Mouse (Mus musculus) intestine, embryonic 14.5 days (tissue): ENCODE results near the gene Itsn2. TPM values are rescaled to one million over a fixed set of nuclear protein-coding genes. Genes with fewer than 3 reads are reported as not detected.
A peak's percentile ranks its signal among the peaks of the same experiment; 100 is the strongest.
"Not testable (repeated sequence)": the region's sequence is repeated elsewhere in the genome, so short reads cannot be mapped to it uniquely, and the experiment has no call there.

ENCODE experiments used
- ATAC-seq: fragments of 200-750 bp; cut with Nextera tagmentation; replicated peaks from 2 replicates; pipeline ENCODE4 v1.8.0; 2017; ENCODE audit warnings: low read depth, moderate number of reproducible peaks, moderate TSS enrichment, moderate library complexity; ENCODE audit not compliant: low FRiP score, low TSS enrichment
- DNase-seq: peaks from one replicate; pipeline ENCODE4 v3.0.0-alpha.2; 2018; ENCODE audit warnings: low spot score
- H3K27ac ChIP-seq: fragments of 300-500 bp; sonication (generic); 2 replicates; pipeline ENCODE4 v1.5.1; 2014; ENCODE audit warnings: low read depth, mild to moderate bottlenecking, control low read depth
- H3K27me3 ChIP-seq: fragments of 300-500 bp; sonication (generic); replicated peaks from 2 replicates; pipeline ENCODE4 v1.6.1; 2014; ENCODE audit warnings: low read length, control low read depth; ENCODE audit not compliant: control insufficient read depth, insufficient read depth
- H3K36me3 ChIP-seq: fragments of 300-500 bp; sonication (generic); 2 replicates; pipeline ENCODE4 v1.6.1; 2014; ENCODE audit warnings: low read length, control low read depth; ENCODE audit not compliant: control insufficient read depth, insufficient read depth
- H3K4me1 ChIP-seq: fragments of 300-500 bp; sonication (generic); replicated peaks from 2 replicates; pipeline ENCODE4 v1.6.1; 2014; ENCODE audit warnings: low read length, control low read depth, mixed read lengths; ENCODE audit not compliant: control insufficient read depth, insufficient read depth
- H3K4me2 ChIP-seq: fragments of 300-500 bp; sonication (generic); 2 replicates; pipeline ENCODE4 v1.6.1; 2014; ENCODE audit warnings: low read length
- H3K4me3 ChIP-seq: fragments of 300-500 bp; sonication (generic); 2 replicates; pipeline ENCODE4 v1.5.1; 2014; ENCODE audit warnings: low read depth, low read length, control low read depth, mixed read lengths
- H3K9ac ChIP-seq: fragments of 300-500 bp; sonication (generic); 2 replicates; pipeline ENCODE4 v1.6.1; 2014; ENCODE audit warnings: mild to moderate bottlenecking, low read length
- H3K9me3 ChIP-seq: fragments of 300-500 bp; sonication (generic); 2 replicates; pipeline ENCODE4 v1.6.1; 2016; ENCODE audit warnings: low read length, control low read depth; ENCODE audit not compliant: control insufficient read depth
- WGBS: fragments of 180-500 bp; shearing (Covaris S2); extraction: QIAGEN DNeasy Blood & Tissue Kit; methylation state at CpG from one replicate; pipeline ENCODE4 v1.1.7; 2014; 5-methylcytosine and 5-hydroxymethylcytosine counted together
- polyA plus RNA-seq: library from polyadenylated mRNA; unstranded; fragments of >200 nt; fragmentation: Nextera tagmentation; extraction: Ambion mirVana; gene quantifications from 2 replicates; pipeline ENCODE4 v1.2.1, GENCODE M21; 2014

The Itsn2 gene
- polyA plus RNA-seq, result 42.2 and 45.2 TPM in 2 replicates

DNA sequence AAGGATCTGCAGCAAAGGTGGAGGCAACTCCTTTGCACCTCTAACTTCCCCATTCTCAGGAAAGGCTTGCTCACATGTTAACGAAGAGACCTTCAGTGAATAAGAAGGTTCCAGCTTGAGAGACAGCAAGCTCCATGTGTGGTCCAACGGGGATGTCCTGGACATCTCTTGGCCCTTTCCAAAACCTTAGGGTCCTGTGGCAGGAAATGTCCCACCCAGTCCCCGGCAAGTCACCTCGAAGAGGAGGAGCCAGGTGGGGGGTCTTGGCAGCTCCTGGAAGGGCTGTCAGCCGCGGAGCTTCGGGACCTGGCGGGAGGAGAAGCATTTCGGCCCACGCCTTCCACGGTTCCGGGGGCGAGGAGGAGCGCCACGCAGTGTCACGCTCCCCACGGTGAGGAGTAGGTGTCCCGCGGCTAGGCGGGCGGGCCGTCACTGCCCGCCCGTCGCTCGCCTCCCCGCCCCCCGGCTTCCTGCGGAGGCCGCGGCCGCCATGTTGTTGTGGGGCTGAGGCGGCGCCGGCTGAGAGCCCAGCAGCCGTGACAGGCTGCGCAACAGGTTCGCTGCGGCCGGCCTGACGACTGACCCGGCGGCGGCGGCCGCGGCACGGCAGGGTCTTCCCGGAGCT lies at the start of gene Itsn2, which contains the start of gene Gm3625:
TSS of gene Itsn2 (plus strand) at position 98 of the 625 bp plus-strand sequence.
TSS of gene Gm3625 (minus strand) at position 387 of the 625 bp plus-strand sequence.
- Histone ChIP-seq H3K4me1 (peaks cover 5% of the 10 kb centered on the region; the same call in 1 of the 2 replicates), H3K36me3 (no peaks in the 10 kb centered on the region), H3K9me3 (no peaks in the 10 kb centered on the region), H3K27ac (peak within 1 kb of the TSS; percentile 63), H3K4me2 (peak within 1 kb of the TSS; percentile 67), H3K4me3 (peak within 1 kb of the TSS; percentile 87), H3K9ac (peak within 1 kb of the TSS; percentile 87), H3K27me3 (no peaks in the 10 kb centered on the region)
- peak; percentile 87 for ATAC-seq
- DNase-seq, result peak; percentile 88
- WGBS, result 1% methylated on average over 49 of the region's 49 CpGs

DNA sequence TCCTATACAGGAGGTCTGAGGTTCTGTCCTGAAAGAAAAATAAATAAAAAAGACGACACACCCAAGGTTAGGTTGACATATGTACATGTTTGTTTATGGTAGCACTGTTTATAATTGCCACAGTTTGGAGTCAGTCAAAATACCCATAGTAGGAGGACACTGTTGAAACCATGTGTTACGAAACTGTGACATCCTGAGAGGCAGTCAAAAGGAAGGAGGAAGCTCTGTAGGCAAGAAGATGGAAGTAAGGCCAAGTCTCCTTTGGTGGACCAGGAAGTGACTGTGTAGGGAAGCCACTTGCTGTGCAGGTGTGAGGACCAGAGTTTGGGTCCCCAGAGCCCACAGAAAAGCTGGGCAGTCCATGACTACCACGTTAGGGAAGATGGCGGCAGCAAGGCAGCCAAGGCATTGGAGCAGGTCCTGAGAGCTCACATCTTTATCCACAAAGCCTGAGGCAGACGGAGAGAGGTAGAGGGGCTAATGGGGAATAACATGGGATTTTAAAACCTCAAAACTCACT lies 48.0 kb upstream of the Itsn2 start:
- WGBS, result 87% methylated on average over 5 of the region's 5 CpGs

DNA sequence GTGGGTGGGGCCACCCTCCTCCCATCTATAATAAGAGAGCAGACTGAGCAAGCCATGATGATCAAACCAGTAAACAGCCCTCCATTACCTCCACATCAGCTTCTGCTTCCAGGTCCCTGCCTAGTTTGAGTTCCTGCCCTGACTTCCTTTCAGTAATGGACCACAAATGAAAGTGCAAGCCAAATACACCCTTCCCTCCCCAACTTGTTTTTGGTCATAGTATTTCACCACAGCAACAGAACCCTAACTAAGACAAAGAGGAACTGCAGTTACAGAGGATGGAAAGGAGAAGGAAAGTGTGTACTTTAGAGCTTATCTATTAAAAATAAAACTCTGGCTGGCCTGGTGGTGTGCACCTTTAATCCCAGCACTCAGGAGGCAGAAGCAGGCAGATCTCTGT lies 47.0 kb upstream of the Itsn2 start:
- no peaks in the 10 kb centered on the region for H3K27me3 ChIP-seq
- no peaks in the 10 kb centered on the region for H3K4me1 ChIP-seq
- no peaks in the 10 kb centered on the region for H3K36me3 ChIP-seq
- H3K27ac ChIP-seq, result no peak overlapping the region
- DNase-seq (no peak), ATAC-seq (no peak)
- H3K9me3 ChIP-seq, result no peaks in the 10 kb centered on the region
- no peak overlapping the region for H3K4me2 ChIP-seq
- no peak overlapping the region for H3K4me3 ChIP-seq
- no peak overlapping the region for H3K9ac ChIP-seq

More for the DNA sequence above, 48.0 kb upstream of the Itsn2 start:
- DNase-seq (no peak), ATAC-seq (no peak)
- no peak overlapping the region for H3K9ac ChIP-seq
- H3K4me3 ChIP-seq, result no peak overlapping the region
- H3K27me3 ChIP-seq, result no peaks in the 10 kb centered on the region
- H3K4me2 ChIP-seq, result no peak overlapping the region
- no peaks in the 10 kb centered on the region for H3K36me3 ChIP-seq
- no peak overlapping the region for H3K27ac ChIP-seq
- H3K4me1 ChIP-seq, result no peaks in the 10 kb centered on the region
- H3K9me3 ChIP-seq, result no peaks in the 10 kb centered on the region

DNA sequence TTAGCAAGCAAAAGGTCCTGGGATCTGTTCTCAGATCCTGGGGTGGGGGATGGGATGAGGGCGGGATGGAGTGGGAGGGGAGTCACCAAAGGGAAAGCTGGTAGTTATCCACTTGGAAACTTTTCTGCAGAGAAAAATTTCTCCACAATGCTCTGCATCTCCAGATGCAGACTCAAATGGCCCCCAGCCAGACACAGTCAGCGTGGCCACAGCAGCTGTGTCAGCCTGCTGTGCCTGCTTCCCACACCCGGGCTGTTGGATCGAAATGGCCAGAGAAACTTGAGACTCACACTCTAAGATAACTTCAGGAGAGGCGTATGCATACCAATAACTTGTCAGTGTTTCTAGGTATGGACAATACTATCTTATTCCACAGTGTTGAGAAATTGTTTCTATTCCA lies 45.9 kb upstream of the Itsn2 start:
- 46% methylated on average over 5 of the region's 5 CpGs for WGBS
- Histone ChIP-seq H3K36me3 (no peaks in the 10 kb centered on the region), H3K27me3 (no peaks in the 10 kb centered on the region), H3K4me3 (no peak overlapping the region), H3K9me3 (no peaks in the 10 kb centered on the region), H3K4me1 (no peaks in the 10 kb centered on the region), H3K4me2 (no peak overlapping the region), H3K9ac (no peak overlapping the region), H3K27ac (no peak overlapping the region)
- no peak for DNase-seq
- no peak for ATAC-seq

DNA sequence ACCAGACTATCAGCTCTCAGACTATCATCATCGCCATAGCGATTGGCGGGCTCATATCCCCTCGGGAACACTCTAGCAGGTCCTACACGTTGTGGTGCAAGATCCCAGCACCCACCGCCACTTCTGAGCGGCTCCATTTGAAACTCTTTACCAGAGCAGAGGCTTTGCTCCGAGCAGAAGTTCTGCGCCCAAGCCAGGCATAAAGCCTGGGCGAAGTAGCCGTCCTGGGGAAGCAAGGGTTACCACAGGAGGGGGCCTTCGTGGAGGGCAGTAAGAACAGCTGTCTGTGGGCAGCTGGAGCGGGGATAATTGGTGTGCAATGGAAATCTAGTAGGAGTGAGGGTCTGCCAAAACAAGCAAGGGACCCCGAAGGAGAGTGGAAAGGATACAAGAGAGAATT lies 44.9 kb upstream of the Itsn2 start:
- DNase-seq (no peak), ATAC-seq (no peak)
- Histone ChIP-seq H3K4me2 (no peak overlapping the region), H3K9ac (no peak overlapping the region), H3K9me3 (no peaks in the 10 kb centered on the region), H3K4me3 (no peak overlapping the region), H3K4me1 (no peaks in the 10 kb centered on the region), H3K27ac (no peak overlapping the region), H3K27me3 (no peaks in the 10 kb centered on the region), H3K36me3 (no peaks in the 10 kb centered on the region)
- WGBS, result 69% methylated on average over 14 of the region's 14 CpGs

DNA sequence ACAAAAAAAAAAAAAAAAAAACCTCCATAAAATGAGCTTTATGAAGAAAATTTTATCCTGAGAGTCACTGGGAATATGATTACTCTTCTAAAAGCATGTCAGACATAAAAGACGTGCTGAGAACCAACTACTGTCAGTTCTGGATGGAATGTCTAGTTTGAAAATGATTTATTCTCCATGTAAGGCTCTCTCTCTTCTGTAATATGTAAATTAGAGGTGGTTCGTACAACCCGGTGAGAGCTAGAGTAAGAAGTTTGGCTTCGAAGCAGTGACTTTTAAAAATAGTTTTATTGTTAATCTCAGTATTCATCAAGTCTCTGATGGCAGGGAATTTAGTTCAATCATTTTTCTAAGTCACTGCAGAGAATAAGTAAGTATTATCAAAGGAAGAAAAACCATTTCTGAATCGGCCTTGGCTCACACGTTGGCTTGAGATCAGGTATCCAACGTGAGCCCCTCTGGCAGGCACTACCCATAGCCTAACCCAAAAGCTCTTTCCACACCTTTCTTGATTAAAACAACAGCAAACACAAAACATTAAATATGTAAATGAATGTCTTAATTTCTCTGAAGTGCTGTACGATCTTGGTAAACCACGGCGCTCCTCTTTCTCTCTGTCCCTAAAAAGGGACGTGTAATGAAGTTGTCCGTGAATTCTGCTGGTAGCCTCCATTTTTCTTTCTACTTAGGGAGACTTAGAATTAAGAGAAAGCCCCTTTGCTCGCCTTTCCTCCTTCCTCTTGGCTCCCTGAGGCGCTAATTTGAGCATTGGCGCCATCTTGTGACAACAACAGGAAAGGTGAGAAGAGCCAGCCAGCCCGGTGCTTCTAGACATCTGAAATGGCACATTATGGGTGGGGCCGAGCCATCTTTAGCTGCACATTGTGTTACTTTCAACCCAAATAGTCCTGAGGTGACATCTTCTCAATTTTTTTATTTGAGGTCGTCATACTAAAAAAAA lies 44.1 kb upstream of the Itsn2 start:
- no peaks in the 10 kb centered on the region for H3K27me3 ChIP-seq
- H3K9ac ChIP-seq, result no peak overlapping the region
- DNase-seq, result peak; percentile 84
- peak overlapping the region; percentile 36 for H3K4me2 ChIP-seq
- 23% methylated on average over 18 of the region's 18 CpGs for WGBS
- H3K4me3 ChIP-seq, result 0 out of 2 replicates have a peak overlapping the region, but pooled peaks have one; percentile 4
- H3K27ac ChIP-seq, result no peak overlapping the region
- H3K9me3 ChIP-seq, result no peaks in the 10 kb centered on the region
- ATAC-seq, result 0 out of 2 replicates have a peak, but pooled peaks have one; percentile 62
- H3K36me3 ChIP-seq, result no peaks in the 10 kb centered on the region
- no peaks in the 10 kb centered on the region for H3K4me1 ChIP-seq

DNA sequence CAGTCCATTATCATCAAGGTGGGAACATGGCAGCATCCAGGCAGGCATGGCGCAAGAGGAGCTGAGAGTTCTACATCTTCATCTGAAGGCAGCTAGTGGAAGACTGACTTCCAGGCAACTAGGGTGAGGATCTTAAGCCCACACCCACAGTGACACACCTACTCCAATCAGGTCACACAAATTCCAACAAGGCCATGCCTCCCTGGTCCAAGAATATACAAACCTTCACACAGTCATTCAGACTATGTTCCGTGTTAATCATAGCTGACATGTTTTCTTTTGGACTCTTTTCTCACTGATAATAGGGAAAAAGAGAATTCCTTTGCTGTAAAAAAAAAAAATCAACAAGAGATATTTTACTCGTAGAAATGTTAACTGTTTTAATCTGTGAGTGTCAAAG lies 38.7 kb upstream of the Itsn2 start:
- not testable (repeated sequence) for H3K9ac ChIP-seq, H3K4me1 ChIP-seq, H3K27ac ChIP-seq, H3K36me3 ChIP-seq, H3K27me3 ChIP-seq, ATAC-seq, H3K9me3 ChIP-seq, H3K4me3 ChIP-seq, H3K4me2 ChIP-seq, DNase-seq
- 66% methylated on average over 3 of the region's 3 CpGs for WGBS

DNA sequence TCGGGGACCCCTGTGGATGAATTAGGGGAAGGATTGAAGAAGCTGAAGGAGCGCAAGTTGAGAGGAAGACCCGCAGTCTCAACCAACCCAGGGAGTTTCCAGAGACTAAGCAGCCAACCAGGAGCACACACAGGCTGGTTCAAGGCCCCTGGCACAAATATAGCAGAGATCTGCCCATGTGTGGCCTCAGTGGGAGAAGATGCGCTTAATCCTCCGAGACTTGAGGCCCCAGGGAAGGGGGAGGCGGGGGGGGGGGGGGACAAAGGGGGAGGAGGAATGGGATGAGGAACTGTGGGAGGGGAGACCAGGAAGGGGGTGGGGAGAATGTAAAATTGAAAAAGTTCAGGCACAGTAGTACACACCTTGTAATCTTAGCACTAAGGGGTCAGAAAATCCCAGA lies 37.0 kb upstream of the Itsn2 start:
- 73% methylated on average over 5 of the region's 6 CpGs for WGBS
- Histone ChIP-seq H3K9me3 (no peaks in the 10 kb centered on the region), H3K9ac (no peak overlapping the region), H3K4me3 (no peak overlapping the region), H3K36me3 (no peaks in the 10 kb centered on the region), H3K27me3 (no peaks in the 10 kb centered on the region), H3K27ac (no peak overlapping the region), H3K4me1 (no peaks in the 10 kb centered on the region), H3K4me2 (no peak overlapping the region)
- ATAC-seq (no peak), DNase-seq (no peak)
